Mouse (Mus musculus) bone marrow macrophage, adult 2 months (primary cell): ENCODE measurements around the gene Hoxb9.

Experiments
- CTCF ChIP-seq: IDR thresholded peaks from 2 replicates; pipeline ENCODE4 v1.5.1; 2012; ENCODE audit warnings: low read depth, mild to moderate bottlenecking, low read length, moderate library complexity
- POLR2A ChIP-seq: IDR thresholded peaks from 2 replicates; pipeline ENCODE4 v1.6.1; 2012; ENCODE audit warnings: mild to moderate bottlenecking, low read depth, low read length, borderline replicate concordance

- TF ChIP-seq POLR2A: no peak
- TF ChIP-seq CTCF: no peak
Measured at GRCm38 (mm10) chr11:96289837-96290236, 18.6 kb downstream of the Hoxb9 start.
